Mouse (Mus musculus) C2C12 (cell line): Measurements from ENCODE around the gene Ttpal.

Experiments used
- CTCF ChIP-seq: IDR thresholded peaks from one replicate; pipeline ENCODE4 v1.5.1; 2011; ENCODE audit not compliant: control insufficient read depth, insufficient read depth, insufficient read length
- USF1 ChIP-seq: IDR thresholded peaks from one replicate; pipeline ENCODE4 v1.6.1; 2011; ENCODE audit warnings: low read depth, mild to moderate bottlenecking, control low read depth, moderate library complexity

DNA sequence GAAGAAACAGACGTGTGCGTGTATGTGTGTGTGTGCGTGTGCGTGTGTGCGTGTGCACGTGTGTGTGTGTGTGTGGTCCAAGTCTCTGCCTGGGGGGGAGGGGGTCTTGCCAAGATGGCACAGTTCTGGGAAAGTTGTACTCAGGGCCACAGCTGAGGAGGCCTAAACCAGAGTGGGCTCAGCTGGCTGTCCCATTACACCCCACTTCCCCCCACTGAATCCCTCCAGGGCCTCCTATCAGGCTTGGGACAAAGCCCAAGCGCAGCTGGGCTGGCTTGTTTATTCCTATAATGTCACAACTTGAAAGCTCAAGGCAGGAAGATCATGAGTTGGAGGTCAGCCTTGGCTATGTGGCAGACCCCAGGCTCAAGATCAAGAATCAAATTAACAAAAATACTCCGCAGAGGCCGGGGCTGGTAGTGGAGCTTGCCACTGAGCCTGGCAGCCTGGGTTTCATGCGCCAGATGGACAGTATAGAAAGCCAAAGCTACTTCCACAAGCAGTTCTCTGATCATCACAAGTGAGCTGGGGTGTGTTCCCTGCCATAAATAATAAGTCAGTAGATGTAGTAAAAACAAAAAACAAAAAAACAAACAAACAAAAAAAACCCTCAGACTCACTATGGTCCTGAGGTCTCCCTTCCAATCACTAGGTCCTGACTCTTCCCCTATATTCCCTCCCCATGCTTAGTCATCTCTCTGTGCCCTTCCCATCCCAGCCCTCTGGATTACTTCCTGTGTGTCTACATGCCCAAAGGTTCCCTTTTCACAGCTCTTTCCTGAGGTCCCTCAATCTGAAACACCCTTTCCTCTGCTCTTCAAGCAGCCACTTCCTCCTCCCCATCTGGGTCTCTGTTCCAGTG is 18.7 kb upstream of the Ttpal start:
- TF ChIP-seq USF1 (no peak), CTCF (no peak)
